Mouse (Mus musculus) lung, adult 18-20 months (tissue): ENCODE data around the gene Rasal2.

Source experiments
- DNase-seq, 2 experiments: peaks; one replicate each; pipeline ENCODE4 v3.0.0; 2022; ENCODE audit warnings: mixed read lengths in 2 of 2

The Rasal2 gene

GRCm38 (mm10) chr1:157412454-157413369 lies at the start of gene Rasal2:
Gene Rasal2 (minus strand): TSS chr1:157412595.
- DNase-seq: peak; percentile 96 to 97

- DNase-seq: no peak
Measured at GRCm38 (mm10) chr1:157461276-157461675, 48.9 kb upstream of the Rasal2 start.

- DNase-seq: no peak
Measured at GRCm38 (mm10) chr1:157459904-157460303, 47.5 kb upstream of the Rasal2 start.

GRCm38 (mm10) chr1:157458421-157459208 lies 46.2 kb upstream of the Rasal2 start, which contains the start of gene Cryzl2:
Gene Cryzl2 (plus strand): TSS chr1:157458577.
- DNase-seq: peak; percentile 86 to 91

GRCm38 (mm10) chr1:157457789-157458188 lies 45.4 kb upstream of the Rasal2 start:
- no peak for DNase-seq

- no peak for DNase-seq
Measured at GRCm38 (mm10) chr1:157454876-157455275, 42.5 kb upstream of the Rasal2 start.

- no peak for DNase-seq
Measured at GRCm38 (mm10) chr1:157452759-157453549, 40.6 kb upstream of the Rasal2 start.

- no peak for DNase-seq
Measured at GRCm38 (mm10) chr1:157452284-157452683, 39.9 kb upstream of the Rasal2 start.

GRCm38 (mm10) chr1:157449981-157450636 lies 37.7 kb upstream of the Rasal2 start:
- DNase-seq: peak; percentile 41 to 52

GRCm38 (mm10) chr1:157449532-157449931 lies 37.1 kb upstream of the Rasal2 start:
- peak in 1 of 2 experiments; percentile 16 for DNase-seq

GRCm38 (mm10) chr1:157448805-157449188 lies 36.4 kb upstream of the Rasal2 start:
- DNase-seq: peak in 1 of 2 experiments; percentile 15

- DNase-seq: peak in 1 of 2 experiments; percentile 15
Measured at GRCm38 (mm10) chr1:157448164-157448804, 35.9 kb upstream of the Rasal2 start.

- DNase-seq: no peak
Measured at GRCm38 (mm10) chr1:157447142-157447541, 34.7 kb upstream of the Rasal2 start.

- DNase-seq: peak; percentile 77 to 81
Measured at GRCm38 (mm10) chr1:157446325-157446724, 33.9 kb upstream of the Rasal2 start.

- DNase-seq: no peak
Measured at GRCm38 (mm10) chr1:157445398-157445910, 33.1 kb upstream of the Rasal2 start.

- DNase-seq: no peak
Measured at GRCm38 (mm10) chr1:157444632-157445300, 32.4 kb upstream of the Rasal2 start.

- DNase-seq: no peak
Measured at GRCm38 (mm10) chr1:157443723-157444561, 31.5 kb upstream of the Rasal2 start.

- peak; percentile 53 to 74 for DNase-seq
Measured at GRCm38 (mm10) chr1:157443026-157443722, 30.8 kb upstream of the Rasal2 start.
